Mouse (Mus musculus): ENCODE data around the gene Nrxn1. TPM values are rescaled to one million over a fixed set of nuclear protein-coding genes. Genes with fewer than 3 reads are reported as not detected.

Gene Nrxn1
- total and polyA plus RNA-seq, 2 experiments = 2.9 to 13.9 TPM

DNA sequence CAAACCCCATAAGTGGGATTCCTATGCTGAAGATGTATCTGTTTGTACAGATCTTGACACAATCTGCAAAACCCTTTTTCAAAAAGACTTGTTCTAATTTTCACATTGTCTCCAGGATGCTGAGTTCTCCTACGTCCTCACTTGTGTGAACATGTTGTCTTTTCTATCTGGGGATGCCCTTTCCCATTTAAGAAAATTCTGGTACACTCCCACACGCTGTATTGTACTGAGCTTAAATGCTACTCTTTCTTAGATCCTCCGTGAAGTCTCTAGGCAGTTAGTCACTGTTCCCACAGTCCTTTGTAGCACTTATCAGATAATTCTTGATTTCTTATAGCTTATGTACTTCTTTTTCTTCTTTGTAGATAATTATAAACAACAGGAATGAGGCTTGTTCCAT is 997.9 kb downstream of the Nrxn1 start:
- no peaks in the 10 kb centered on the region for H3K79me2 ChIP-seq (ENCODE audit: control insufficient read depth, insufficient read depth, low read length)
- 71% methylated on average over 3 of the region's 3 CpGs for WGBS
- 0 out of 2 replicates have a peak, but pooled peaks cover 2% of the 10 kb centered on the region for H3K27me3 ChIP-seq (ENCODE audit: control insufficient read depth, insufficient read depth, low read length)
- H3K4me1 ChIP-seq (ENCODE audit: control insufficient read depth, insufficient read depth, low read length) = no peaks in the 10 kb centered on the region
- no peak for DNase-seq (ENCODE audit: extremely low read depth, low read depth, low spot score)
- TF ChIP-seq CTCF (IDR thresholded peaks at IDR 0.05; ENCODE audit: low read depth, low read length) (no peak), POLR2A (IDR thresholded peaks at IDR 0.05; ENCODE audit: extremely low read depth, insufficient read depth, low read length) (no peak)
- H3K36me3 ChIP-seq (ENCODE audit: control insufficient read depth, insufficient read depth, low read length) = no peaks in the 10 kb centered on the region
- H3K4me3 ChIP-seq (ENCODE audit: insufficient read depth, low read depth, low read length) = no peak overlapping the region
- H3K9ac ChIP-seq (ENCODE audit: low read depth, low read length) = no peak overlapping the region
- H3K27ac ChIP-seq (replicated peaks; ENCODE audit: insufficient read depth, low read depth, low read length) = no peak overlapping the region

DNA sequence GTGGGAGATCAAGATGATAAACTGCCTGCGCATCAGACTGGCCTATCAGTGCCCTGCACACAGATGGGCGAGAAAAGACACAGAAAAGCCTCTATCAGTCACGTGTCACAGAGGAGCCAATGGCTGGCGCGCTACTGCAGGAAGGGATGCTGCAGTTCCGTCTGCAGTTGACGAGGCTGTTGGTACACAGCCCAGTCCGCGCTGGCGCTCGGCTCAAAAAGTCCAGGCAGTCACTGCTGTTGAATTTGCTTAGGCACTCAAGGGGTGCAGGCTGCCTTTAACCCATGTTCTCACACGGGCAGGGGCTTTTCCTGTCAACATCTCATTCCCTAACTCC is 1004.6 kb downstream of the Nrxn1 start:
- Histone ChIP-seq H3K36me3 (ENCODE audit: control insufficient read depth, insufficient read depth, low read length) (no peaks in the 10 kb centered on the region), H3K9ac (ENCODE audit: low read depth, low read length) (no peak overlapping the region), H3K4me3 (ENCODE audit: insufficient read depth, low read depth, low read length) (no peak overlapping the region), H3K79me2 (ENCODE audit: control insufficient read depth, insufficient read depth, low read length) (no peaks in the 10 kb centered on the region), H3K4me1 (ENCODE audit: control insufficient read depth, insufficient read depth, low read length) (no peaks in the 10 kb centered on the region), H3K27ac (replicated peaks; ENCODE audit: insufficient read depth, low read depth, low read length) (no peak overlapping the region), H3K27me3 (ENCODE audit: control insufficient read depth, insufficient read depth, low read length) (0 out of 2 replicates have a peak, but pooled peaks cover 2% of the 10 kb centered on the region)
- TF ChIP-seq POLR2A (IDR thresholded peaks at IDR 0.05; ENCODE audit: extremely low read depth, insufficient read depth, low read length) (no peak), CTCF (IDR thresholded peaks at IDR 0.05; ENCODE audit: low read depth, low read length) (no peak)
- WGBS = 5% methylated on average over 12 of the region's 12 CpGs
- no peak for DNase-seq (ENCODE audit: extremely low read depth, low read depth, low spot score)

DNA sequence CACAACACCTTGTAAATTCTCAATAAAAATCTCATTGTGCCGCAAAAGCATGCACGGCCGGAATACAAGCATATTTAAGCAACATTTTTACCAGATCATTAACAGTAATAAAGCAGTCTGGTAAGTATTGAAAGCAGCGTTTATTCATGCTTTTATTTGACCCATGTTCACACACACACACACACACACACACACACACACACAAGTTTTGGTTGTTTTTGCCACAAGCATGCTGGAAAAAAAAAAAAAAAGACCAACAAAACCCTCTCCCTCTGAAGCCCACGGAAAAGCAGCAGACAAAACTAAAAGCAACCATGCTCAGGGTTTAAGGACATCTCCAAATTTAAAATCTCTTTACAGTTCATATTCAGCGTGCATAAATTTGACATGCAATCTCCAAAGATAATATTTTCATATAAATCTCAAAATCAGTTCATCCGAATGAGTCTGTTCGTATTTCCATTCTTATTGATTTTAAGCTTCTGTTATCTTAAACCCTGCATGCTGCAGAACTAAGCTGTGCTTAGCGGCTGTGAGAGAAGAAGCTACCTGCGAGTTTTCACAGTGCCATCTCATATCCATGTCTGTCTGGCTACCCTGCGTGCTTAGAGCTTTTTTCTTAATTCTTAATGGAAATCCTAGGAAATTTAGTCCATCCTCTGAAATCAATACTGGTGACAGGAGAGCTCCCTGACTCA is 1005.1 kb downstream of the Nrxn1 start:
- 67% methylated on average over 11 of the region's 11 CpGs for WGBS
- no peaks in the 10 kb centered on the region for H3K79me2 ChIP-seq (ENCODE audit: control insufficient read depth, insufficient read depth, low read length)
- DNase-seq (ENCODE audit: extremely low read depth, low read depth, low spot score) = no peak
- no peak overlapping the region for H3K9ac ChIP-seq (ENCODE audit: low read depth, low read length)
- TF ChIP-seq POLR2A (IDR thresholded peaks at IDR 0.05; ENCODE audit: extremely low read depth, insufficient read depth, low read length) (no peak), CTCF (IDR thresholded peaks at IDR 0.05; ENCODE audit: low read depth, low read length) (no peak)
- 0 out of 2 replicates have a peak, but pooled peaks cover 2% of the 10 kb centered on the region for H3K27me3 ChIP-seq (ENCODE audit: control insufficient read depth, insufficient read depth, low read length)
- no peak overlapping the region for H3K4me3 ChIP-seq (ENCODE audit: insufficient read depth, low read depth, low read length)
- no peaks in the 10 kb centered on the region for H3K4me1 ChIP-seq (ENCODE audit: control insufficient read depth, insufficient read depth, low read length)
- H3K27ac ChIP-seq (replicated peaks; ENCODE audit: insufficient read depth, low read depth, low read length) = no peak overlapping the region
- H3K36me3 ChIP-seq (ENCODE audit: control insufficient read depth, insufficient read depth, low read length) = no peaks in the 10 kb centered on the region

DNA sequence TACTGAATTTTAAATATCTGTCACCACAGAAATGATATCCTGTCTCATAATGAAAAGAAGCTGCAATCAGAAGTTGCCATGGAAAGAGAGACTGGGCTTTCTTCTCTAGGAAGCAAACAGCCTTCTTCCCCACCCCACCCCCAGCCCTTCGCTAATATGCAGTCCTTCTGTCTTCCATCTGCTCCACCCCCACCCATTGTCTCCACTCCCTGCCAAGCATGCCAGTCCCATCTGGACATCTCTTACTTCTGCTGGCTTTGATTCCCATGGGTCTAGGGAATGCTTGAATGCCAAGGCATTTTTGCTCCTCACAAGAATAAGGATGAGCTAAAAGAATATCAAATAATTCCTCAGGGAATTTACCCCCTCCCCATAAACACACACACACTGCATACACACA is 1006.0 kb downstream of the Nrxn1 start:
- H3K27ac ChIP-seq (replicated peaks; ENCODE audit: insufficient read depth, low read depth, low read length) = no peak overlapping the region

DNA sequence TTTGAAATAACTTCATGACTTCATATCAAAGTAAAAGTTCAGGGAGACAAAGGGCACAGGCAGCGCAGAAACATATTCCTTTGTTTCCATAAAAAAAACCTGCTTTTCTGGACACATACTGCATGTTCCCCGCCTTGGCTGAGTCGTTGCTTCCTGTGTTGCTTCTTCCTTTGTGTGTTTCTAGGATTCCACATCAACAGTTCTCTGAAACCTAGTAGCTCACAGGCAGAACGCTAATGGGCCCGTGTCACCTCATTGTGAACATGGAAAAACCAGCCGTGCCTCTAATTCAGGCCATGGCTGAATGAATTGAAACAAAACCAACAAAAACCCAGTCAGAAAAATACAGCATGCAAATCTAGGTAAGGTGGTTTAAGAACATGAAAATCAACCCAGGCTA is 1013.9 kb downstream of the Nrxn1 start:
- DNase-seq (ENCODE audit: extremely low read depth, low read depth, low spot score) = no peak
- Histone ChIP-seq H3K4me1 (ENCODE audit: control insufficient read depth, insufficient read depth, low read length) (no peaks in the 10 kb centered on the region), H3K27me3 (ENCODE audit: control insufficient read depth, insufficient read depth, low read length) (no peaks in the 10 kb centered on the region), H3K27ac (replicated peaks; ENCODE audit: insufficient read depth, low read depth, low read length) (no peak overlapping the region), H3K36me3 (ENCODE audit: control insufficient read depth, insufficient read depth, low read length) (no peaks in the 10 kb centered on the region), H3K4me3 (ENCODE audit: insufficient read depth, low read depth, low read length) (no peak overlapping the region), H3K9ac (ENCODE audit: low read depth, low read length) (no peak overlapping the region), H3K79me2 (ENCODE audit: control insufficient read depth, insufficient read depth, low read length) (no peaks in the 10 kb centered on the region)
- TF ChIP-seq CTCF (IDR thresholded peaks at IDR 0.05; ENCODE audit: low read depth, low read length) = no peak
- no peak for TF ChIP-seq POLR2A (IDR thresholded peaks at IDR 0.05; ENCODE audit: extremely low read depth, insufficient read depth, low read length)
- 76% methylated on average over 6 of the region's 6 CpGs for WGBS

More for the DNA sequence above, 1006.0 kb downstream of the Nrxn1 start:
- Histone ChIP-seq H3K4me3 (ENCODE audit: insufficient read depth, low read depth, low read length) (no peak overlapping the region), H3K36me3 (ENCODE audit: control insufficient read depth, insufficient read depth, low read length) (no peaks in the 10 kb centered on the region), H3K27me3 (ENCODE audit: control insufficient read depth, insufficient read depth, low read length) (0 out of 2 replicates have a peak, but pooled peaks cover 2% of the 10 kb centered on the region), H3K79me2 (ENCODE audit: control insufficient read depth, insufficient read depth, low read length) (no peaks in the 10 kb centered on the region), H3K9ac (ENCODE audit: low read depth, low read length) (no peak overlapping the region), H3K4me1 (ENCODE audit: control insufficient read depth, insufficient read depth, low read length) (no peaks in the 10 kb centered on the region)
- 33% methylated on average over 1 of the region's 1 CpGs for WGBS
- TF ChIP-seq CTCF (IDR thresholded peaks at IDR 0.05; ENCODE audit: low read depth, low read length) = no peak
- TF ChIP-seq POLR2A (IDR thresholded peaks at IDR 0.05; ENCODE audit: extremely low read depth, insufficient read depth, low read length) = no peak
- DNase-seq (ENCODE audit: extremely low read depth, low read depth, low spot score) = no peak

DNA sequence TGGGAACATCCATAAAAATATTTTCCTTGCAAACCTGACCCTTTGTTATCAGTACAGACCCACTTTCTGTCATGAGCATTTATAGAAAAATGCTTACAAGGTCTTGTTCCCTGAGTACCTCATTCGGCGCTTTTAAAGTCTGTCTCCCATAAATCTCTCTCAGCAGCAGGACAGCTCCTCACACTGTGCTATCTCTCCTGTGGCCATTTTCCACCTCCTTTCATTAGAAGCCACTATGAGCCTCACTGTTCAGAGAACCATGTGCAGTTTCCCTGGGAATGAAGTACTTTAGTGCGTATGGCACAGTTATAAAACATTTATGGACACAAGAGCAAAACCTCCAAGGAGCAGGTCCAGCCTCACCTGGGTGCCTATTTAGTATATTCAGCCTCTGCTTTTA is 1014.4 kb downstream of the Nrxn1 start:
- WGBS = 77% methylated on average over 3 of the region's 3 CpGs
- Histone ChIP-seq H3K79me2 (ENCODE audit: control insufficient read depth, insufficient read depth, low read length) (no peaks in the 10 kb centered on the region), H3K27ac (replicated peaks; ENCODE audit: insufficient read depth, low read depth, low read length) (no peak overlapping the region), H3K4me3 (ENCODE audit: insufficient read depth, low read depth, low read length) (no peak overlapping the region), H3K36me3 (ENCODE audit: control insufficient read depth, insufficient read depth, low read length) (no peaks in the 10 kb centered on the region), H3K27me3 (ENCODE audit: control insufficient read depth, insufficient read depth, low read length) (no peaks in the 10 kb centered on the region), H3K4me1 (ENCODE audit: control insufficient read depth, insufficient read depth, low read length) (no peaks in the 10 kb centered on the region), H3K9ac (ENCODE audit: low read depth, low read length) (no peak overlapping the region)
- DNase-seq (ENCODE audit: extremely low read depth, low read depth, low spot score) = no peak
- TF ChIP-seq CTCF (IDR thresholded peaks at IDR 0.05; ENCODE audit: low read depth, low read length) (no peak), POLR2A (IDR thresholded peaks at IDR 0.05; ENCODE audit: extremely low read depth, insufficient read depth, low read length) (no peak)
